Mouse (Mus musculus): ENCODE results near the gene Crhr2.

The Crhr2 gene

DNA sequence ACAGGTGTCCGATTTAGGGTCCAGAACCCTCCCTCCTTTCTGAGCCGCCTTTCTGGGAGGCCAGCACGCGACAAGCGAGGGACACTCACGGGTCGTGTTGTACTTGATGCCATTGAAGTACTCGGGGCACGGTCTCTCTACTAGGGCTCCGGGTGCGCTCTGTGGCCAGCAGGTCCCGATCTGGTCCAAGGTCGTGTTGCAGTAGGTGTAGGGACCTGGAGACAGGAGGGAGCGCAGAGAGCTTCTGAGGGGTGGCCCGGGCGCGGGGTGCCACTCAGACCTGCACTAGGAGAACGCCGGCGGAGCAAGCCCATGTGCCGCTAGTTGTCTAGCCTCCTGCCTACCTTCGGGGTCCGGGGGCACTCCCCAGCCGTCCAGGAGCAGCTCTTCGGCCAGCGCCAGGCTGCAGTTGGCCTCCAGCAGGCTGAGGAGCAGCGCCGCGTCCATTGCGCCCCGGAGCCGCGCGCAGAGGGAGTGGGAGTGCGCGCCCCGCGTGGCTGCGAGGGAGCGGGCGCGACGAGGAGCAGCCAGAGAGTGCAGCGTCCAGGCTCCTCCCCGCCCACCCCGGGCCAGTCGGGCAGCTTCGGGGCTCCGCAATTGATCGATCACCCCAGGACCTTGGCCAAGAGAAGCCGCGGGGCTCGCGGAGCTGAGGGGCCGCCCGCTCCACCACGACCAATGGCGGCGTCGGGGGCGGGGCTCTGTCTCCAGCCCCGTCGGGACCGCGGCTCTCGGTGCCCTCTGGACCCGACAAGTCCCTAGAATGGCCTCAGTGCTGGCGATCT is 15.3 kb downstream of the Crhr2 start:
- peak; percentile 62 for DNase-seq

DNA sequence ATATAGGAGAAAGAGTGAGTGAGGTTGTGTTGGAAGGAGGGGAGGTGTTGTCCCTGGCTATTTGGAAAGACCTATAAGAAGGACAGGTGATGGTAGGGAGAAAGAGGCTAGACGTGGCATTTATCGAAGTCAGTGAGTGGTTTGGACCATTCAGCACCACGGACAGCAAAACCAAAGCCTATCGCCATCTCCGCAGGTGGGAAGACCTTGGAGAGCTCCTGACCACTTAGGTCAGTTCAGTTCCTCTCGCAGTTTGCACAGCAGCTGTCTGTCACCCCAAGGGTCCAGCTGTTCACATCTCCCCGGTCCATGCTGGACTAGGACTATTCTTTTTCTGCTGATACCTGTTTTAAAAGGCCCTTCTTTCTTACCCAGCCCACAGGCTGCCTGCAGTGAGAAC is 24.5 kb downstream of the Crhr2 start:
- peak; percentile 86 for DNase-seq

DNA sequence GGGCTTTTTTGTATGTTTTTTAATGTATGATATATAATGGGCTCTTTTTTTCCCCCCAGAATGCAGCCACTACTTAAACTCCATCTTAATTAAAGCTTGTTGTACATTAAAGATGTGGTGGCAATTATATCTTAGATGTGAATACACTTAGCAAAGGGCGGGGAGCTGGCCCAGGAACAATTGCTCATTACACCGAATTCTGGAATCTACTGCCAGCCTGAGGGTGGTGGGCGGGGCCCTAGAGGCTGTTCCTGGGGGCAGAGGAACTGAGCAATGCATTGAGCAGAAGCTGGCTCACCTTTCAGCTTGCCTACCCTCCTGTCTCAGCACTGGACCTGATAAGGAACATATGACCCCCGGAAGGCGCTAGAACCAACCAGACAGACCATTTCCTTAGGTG is 34.2 kb downstream of the Crhr2 start:
- no peak for DNase-seq

DNA sequence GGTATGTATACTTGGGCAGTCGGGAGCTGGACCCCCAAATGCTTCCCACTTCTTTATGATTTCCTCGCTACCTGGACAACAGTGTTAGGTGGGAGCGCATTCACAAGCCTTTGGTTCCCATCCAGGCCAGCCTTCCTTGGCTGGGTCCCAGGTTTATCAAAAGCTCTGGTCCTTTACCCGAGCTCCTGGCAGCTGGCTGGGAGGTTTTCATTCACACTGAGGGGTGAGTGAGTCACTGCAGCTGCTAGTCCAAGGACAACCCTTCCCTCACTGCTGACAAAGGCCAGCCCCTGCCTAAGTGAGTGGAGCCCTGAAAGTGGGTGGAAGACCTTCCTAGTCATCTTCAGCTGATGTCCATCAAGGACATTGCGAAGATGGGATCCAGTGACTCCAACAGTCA is 34.8 kb downstream of the Crhr2 start:
- no peak for DNase-seq

DNA sequence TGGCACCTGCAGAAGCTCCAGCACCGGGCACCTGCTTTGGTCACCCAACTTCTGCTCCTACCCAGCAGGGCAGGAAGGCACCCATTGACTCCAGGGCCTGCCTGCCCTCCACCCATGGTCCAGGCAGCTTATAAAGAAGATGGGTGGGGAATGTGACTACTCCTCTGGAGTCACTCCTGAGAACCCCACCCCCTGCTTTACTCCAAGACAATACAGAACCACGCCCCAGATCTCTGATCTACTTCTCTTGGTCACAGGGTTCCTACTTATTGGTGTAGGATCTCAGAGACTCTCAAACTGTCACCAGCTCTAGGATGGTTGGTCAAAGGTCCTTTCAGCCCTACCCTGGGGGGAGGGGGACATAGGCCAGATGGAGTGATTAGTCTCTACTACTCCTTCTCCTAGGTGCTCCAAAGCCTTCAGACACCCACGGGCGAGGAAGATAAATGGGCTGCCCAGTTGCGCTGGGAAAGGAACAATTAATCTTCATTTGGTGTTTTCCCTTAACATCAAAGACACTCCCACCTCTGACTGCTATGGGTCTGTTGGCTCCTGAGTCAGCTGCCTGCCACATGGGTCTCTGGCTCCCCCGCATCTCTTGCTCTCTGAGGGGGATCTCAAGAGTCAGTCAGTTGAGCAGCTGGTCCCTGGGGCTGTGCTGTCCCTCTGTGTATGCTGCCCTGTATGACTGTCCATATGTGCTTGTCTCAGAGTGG is 39.2 kb downstream of the Crhr2 start:
- peak; percentile 37 for DNase-seq

DNA sequence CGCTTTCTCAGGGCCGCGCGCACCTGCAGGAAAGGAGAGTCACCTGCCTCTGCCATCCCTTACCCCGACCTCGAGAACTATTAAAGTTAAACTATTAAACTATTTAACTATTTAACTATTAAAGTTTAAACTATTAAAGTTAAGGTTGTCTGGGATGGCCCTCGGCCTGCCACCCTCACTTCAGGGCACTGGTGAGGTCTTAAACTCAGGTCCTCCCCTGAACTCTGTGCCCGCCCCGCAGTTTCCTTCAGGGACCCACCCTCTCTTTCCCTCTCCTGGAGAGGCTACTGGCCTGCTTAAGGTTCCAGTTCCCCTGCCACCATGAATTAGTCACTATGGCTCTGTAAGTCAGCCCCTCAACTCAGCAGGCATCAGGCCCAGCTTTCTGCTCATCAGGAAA is 41.4 kb downstream of the Crhr2 start:
- no peak for DNase-seq

DNA sequence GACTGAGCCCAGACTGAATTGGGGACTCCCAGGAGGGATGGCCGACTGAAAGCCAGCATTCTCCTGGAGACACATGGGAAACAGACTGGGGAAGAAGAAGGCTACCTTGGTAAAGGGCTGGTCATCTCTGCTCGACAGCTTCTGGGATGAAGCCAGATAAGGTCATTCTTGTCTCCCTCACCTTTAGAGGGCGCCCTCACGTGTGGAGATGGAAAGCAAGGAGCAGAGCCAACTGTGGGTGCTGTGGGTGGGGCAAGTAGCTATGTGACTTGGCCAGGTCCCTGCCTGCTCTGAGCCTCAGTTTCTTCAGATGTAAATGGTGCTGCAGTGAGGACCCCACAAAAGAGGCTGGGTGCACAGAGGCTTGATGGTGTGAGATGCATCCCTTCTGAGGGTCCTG is 42.2 kb downstream of the Crhr2 start:
- DNase-seq = no peak

DNA sequence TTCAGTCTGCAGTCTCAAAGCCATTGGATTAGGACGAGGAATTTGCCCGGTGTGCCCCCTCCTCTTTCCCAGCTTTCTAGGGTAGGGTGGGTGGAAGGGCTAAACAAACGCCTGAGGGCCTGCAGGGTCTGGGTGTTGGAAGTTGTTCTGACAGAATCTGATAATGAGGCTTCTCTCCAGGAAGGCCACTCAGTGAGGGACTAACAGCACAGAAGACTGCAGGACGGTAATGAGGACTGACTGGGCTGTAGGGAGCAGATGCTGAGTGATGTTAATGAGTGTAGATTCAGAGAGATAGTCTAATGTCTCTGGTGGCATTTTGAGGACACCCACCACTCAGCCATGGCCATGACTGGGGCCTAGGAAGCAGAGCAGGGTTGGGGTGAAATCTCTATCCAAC is 45.5 kb downstream of the Crhr2 start:
- no peak for DNase-seq

DNA sequence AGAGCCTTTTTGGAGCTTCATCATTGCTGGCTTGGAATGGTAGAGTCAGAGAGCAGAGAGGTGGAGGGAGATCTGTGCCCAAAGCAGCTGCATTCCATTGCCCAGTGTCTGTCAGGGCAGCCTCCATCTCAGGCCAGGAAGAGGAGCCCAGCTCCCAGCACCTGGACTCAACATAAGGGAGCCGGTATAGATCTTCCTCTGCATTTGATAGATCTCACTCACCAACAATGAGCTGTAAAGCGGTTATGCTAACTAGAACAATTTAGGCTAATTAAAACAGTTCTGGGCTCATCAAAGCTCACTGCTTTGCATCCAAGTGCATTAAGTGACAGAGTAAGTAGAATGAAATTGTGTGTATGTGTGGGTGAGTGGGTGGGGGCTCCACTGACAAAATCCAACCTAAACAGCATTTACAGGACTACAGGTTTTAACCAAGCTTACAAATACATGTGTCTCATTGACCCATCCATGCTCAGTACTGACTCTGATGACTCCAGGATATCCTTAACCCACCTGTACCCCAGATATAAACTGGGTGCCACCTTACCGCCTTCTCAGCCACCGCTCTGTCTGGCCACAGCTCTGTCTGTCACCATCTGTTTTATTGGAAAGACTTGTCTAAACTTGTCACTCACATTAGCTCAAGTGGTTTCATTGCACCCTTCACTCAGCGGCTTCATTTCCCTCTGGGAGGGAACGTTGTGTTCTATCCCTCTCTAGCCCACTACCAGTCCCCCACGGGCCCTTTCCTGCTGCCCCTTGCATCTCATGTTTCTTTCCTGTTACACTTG is 50.4 kb downstream of the Crhr2 start:
- no peak for DNase-seq

DNA sequence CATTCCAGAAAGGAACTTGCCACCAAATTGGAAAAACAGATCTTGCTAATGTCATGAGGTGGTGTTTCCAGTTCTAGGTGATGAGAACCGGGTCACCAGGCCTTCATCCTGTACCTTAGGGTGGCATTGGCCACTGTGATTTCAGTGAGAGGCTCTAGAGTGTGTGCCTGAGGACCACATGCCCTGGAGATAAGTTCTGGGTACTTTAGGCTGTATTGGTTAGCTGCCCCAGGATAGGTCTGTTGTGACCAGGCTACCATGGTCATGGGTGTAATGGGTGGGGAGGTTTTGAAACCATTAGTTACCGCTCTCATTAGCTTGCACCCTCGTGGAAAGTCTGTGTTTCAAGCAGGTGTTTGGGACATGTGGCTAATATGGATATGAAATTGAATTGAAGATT is 51.4 kb downstream of the Crhr2 start:
- DNase-seq = no peak

DNA sequence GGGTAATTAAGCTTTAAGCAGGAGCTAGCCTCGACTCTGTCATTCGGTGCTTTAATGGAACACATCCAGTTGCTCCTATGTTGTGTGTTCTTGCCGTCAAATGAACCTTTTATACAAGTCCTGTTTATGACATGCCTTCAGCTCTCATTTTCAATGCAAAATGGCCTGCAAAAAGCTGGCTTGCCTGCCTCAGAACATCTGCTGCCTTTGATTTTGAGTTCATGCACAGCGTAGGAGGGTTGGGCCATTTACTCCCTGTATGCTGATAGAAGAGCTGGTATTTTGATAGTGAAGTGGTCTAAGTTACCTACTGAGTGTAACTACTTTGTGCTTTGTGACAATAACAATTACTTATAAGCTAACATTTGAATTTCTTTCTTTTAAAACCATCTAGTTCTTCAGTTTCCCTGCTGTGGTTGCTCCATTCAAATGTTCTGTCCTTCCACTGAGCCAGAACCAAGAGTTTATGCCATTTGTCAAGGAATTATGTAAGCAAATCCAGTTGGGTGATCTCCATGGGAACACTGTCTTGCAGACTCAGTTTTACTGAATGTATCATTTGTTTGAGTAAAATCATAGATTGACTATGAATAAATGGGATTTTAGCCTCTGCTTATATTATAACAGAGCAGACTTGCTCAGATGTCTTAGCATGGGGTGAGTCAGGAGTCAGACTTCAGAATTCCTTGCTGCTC is 56.1 kb downstream of the Crhr2 start:
- DNase-seq = no peak

DNA sequence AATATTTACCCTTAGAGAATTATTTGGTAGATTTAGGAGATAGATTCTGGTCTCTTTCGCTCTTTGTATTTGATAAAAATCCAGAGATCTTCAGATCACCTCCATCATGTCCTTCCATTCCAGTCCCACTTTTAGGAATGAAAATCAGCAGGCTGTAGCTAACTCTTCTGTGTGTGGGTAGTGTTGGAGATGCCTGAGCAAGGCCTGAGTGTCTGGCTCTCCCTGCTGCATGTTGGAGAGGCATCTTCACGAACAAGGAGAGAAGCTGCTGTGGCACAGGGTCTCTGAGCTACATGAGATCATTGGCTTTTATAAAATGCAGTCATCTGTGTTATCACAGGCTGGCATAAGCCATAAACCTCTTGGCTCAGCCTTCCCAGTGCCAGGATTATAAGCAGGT is 66.9 kb downstream of the Crhr2 start:
- no peak for DNase-seq

DNA sequence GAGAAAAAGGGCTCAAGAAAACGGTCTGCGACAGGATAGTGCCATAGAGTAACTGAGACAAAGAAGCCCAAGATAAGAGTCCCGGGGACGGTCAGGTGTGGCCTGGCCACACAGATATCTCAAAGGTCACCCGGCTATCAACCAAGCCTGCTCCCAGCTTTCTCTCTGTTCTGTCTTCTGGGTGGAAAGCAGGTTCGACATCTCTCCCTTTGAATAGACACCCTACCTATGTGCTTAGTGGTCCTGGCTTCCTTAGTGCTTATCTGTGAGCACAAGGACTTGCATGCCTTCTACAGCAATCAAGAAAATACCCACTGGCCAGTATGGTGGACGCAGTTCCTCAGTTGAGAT is 68.4 kb downstream of the Crhr2 start:
- no peak for DNase-seq

DNA sequence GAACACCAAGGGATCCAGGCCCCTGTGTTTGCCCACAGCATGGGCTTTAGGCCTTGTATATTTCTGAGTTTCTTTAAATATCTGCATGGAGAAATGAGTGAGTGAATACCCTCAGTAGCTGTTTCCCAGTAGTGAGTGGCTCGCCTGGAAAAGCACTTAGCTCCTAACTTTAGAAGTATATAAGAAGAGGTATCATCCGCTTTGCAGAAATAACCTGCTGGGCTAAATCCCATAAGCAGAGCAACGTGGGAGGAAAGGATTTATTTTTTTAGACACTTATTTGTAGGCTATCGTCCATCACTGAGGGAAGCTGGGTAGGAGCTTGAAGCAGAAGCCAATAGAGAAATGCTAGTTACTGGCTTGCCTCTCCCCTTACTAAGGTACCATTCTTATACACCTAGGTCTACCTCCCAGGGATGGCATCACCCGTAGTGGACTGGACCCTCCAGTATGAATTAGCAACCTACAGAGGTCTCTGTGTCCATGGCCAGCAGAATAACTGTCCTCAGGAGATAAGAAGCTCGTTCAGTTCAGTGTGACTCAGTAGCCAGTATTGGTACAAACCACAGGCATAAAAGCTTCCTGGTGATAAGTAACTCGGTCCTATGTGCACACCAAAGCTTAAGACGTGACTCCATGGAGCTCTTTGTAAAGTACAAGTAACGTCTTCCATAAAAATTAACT is 68.9 kb downstream of the Crhr2 start:
- no peak for DNase-seq

DNA sequence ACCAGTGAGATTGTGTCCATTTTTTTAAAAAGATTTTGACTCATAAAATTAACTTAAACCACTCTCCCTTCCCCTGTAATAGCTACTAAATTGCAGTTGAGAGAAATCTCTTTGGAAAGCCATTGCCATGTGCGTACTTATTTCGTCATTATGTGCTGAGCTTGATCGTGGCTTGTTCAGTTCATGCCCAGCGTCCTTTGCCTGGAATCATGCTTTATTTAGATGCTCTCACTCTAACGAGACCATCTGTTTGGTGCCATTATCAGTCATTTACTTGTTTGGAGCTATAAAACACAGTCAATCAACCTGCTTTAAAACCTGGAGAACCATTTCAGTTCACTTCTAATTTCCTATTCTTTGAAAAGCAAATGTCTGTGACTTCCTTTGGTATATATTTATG is 70.6 kb downstream of the Crhr2 start:
- DNase-seq = no peak

DNA sequence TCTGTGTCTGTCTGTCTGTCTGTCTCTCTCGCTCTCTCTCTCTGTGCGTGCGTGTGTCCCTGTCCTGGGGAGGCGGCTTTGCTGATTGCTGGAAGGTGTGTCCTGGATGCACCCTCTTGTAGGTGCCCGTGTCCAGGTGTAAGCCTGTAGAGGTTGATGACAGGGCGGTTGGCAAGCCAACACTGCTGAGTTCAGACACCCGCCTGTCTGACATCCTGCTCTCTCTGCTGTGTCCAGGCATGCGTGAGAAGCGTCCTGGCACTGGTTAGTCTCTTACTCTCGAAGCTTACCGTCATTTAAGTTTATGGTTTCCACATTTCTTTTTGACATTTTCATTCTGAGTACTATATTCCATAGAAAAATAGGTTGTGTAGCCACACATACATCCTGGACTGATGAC is 71.5 kb downstream of the Crhr2 start:
- DNase-seq = no peak

DNA sequence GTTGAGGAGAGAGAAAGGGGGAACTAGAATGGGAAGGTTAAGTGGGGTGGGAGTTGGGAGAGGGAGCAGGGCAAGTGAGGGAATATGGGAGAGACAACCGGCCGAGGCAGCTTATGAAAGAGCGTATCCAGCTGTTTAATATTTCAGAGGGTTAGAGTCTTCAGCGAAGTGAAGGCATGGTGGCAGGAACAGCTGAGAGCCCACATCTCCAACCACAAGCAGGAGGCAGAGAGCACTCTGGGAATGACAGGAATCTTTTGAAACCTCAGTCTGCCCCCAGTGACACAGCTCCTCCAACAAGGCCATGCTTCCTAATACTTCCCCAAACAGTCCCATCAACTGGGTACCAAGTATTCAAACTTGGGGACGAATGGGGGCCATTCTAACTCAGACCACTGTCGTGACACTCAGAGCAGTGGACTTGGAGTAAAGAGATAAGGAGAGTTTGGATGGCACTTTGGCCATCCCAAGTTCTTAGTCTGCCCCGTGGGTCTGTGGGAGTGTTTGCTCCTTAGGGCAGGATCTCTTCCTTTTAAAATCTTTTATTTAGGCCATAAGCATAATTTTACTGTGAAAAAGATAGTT is 72.5 kb downstream of the Crhr2 start:
- DNase-seq = no peak

DNA sequence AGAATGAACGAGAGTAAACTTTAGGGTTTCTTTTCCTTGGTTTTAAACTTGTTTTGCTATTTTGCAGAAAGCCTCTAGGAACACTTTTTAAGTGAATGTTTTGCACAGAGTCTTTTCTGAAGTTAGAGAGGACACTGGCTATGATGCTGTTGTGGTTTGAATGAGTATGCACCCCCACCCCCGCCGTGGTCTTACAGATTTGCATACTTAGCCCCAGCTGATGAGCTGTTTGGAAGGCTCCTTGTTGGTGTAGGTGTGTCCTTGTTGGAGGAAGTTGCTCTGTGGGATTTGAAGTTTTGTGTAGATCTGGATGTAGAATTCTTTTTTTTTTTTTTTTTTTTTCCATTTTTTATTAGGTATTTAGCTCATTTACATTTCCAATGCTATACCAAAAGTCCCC is 75.4 kb downstream of the Crhr2 start:
- no peak for DNase-seq

DNA sequence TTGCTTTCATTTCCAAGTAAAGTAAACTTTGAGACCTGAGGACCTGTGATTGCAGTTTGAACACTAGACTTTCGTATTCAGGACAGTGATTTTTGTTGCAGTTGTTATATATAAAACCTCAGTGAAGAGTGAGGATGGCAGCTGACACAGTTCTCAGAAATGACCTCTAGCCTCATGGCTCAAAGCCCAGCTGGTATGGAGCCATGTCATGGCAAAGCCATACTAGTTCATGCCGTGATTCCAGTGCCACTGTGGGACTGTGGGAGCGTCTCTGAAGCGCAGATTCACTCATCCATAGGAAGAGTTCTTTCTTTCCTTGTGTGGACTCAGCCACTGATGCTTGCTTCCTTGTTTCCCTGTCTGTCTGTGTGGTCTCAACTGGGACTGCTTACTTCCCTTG is 78.3 kb downstream of the Crhr2 start:
- no peak for DNase-seq

DNA sequence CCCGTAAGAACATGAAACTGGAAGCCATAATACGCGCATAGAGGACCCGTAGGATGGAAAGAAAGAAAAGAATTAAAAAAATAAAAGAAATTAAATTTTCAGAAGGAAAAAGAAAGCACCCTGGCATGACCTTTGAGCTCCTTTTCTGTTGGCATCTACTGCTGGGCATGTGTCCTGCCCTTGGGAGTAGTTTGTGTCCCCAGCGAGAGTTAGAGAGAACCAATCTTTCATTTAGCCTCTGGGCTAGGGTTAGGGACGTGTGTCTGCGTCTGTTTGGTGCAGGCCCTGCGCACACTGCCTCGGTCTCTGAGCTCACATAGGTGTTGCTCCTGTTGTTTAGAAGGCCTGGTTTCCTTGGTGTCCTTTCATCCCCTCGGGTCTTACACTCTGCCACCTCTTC is 83.6 kb downstream of the Crhr2 start:
- DNase-seq = no peak

DNA sequence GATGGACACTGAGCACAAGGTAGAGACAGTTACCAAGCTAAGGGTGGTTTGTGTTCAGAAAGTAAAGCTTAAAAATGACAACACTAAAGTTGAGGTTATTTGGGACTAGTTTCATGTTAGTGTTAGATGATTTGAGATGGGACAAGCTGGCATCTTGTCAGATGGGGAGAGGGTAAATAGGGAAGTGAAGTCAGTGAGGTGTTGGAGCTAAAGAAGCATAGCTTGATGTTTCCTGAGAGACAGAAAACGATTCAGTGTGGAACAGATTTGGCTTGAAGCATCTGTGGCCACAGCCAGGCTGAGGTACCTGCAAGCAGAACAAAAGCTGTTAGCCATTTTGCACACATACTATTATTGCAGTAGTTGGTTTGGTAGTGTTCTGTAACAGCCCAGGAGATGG is 87.5 kb downstream of the Crhr2 start:
- DNase-seq = no peak

DNA sequence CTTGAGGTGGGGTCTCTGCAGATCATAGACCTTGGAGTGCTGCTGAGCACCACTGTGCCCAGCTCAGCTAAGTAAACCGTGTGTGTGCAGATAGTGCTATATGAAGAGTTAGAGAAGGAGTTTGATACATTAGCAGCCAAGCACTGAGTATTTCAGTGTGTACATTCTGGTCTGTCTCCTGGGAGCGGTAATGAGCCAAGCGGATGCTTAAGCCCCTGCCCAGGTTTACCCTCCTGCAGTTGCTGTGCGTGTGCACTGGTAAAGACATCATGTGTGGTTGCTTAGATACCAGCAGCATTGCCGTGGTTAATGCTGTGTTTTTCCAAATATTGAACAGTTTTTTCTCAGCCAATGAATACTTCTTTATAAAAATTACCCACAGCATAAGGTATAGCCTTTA is 88.3 kb downstream of the Crhr2 start:
- DNase-seq = no peak

All from embryo, embryonic 11 days (tissue).